Mouse (Mus musculus): ENCODE results near the gene Smarcd3.

DNA sequence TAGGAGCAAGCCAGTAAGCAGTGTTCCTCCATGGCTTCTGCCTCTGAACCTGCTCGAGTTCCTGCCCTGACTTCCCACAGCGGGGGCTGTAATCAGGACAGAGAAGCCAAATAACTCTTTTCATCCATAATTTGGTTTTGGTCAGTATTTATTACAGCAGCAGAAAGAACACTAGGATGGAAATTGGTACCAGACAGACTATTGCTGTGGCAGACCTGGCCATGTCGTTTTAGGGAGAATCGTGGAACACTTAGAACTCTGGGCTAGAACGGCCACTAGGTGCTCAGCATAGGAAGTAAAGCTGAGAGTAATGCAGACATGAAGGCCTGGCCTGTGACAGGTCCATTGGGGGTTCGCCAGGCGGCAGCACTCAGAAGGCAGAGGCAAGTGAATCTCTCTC is 25.5 kb upstream of the Smarcd3 start:
- TF ChIP-seq CTCF (IDR thresholded peaks at IDR 0.05; ENCODE audit: control insufficient read depth, insufficient read depth, insufficient replicate concordance, low read depth, low read length) (no peak), POLR2A (IDR thresholded peaks at IDR 0.05; ENCODE audit: control insufficient read depth, low read depth, low read length) (no peak)

Measured in testis, adult 2 months (tissue).